Mouse (Mus musculus) heart, adult 8-10 months (tissue): ENCODE data around the gene Hoxa3. TPM values are rescaled to one million over a fixed set of nuclear protein-coding genes. Genes with fewer than 3 reads are reported as not detected.

Experiments
- DNase-seq: peaks from one replicate; pipeline ENCODE4 v3.0.0; 2022; ENCODE audit warnings: low spot score
- total RNA-seq, 4 experiments: library from RNA; stranded (reverse); gene quantifications; 2 replicates each; pipeline ENCODE4 v1.2.4; 2022

Hoxa3 gene
- total RNA-seq, 4 experiments from 2014 or later = 0.16 to 0.89 (median 0.31) TPM

GRCm38 (mm10) chr6:52246916-52247315 is 33.8 kb upstream of the Hoxa3 start:
- no peak for DNase-seq

- no peak for DNase-seq
These were observed 33.3 kb upstream of the Hoxa3 start for GRCm38 (mm10) chr6:52246403-52246803.

GRCm38 (mm10) chr6:52245757-52246142 is 32.6 kb upstream of the Hoxa3 start, which contains the start of gene Hoxa11:
Gene Hoxa11, minus strand, starts transcription at chr6:52245810.
- DNase-seq = no peak

- DNase-seq = no peak
These were observed 32.1 kb upstream of the Hoxa3 start for GRCm38 (mm10) chr6:52245040-52245756.

- no peak for DNase-seq
These were observed 31.4 kb upstream of the Hoxa3 start for GRCm38 (mm10) chr6:52244471-52245039.

- no peak for DNase-seq
These were observed 30.6 kb upstream of the Hoxa3 start for GRCm38 (mm10) chr6:52243681-52244121.

GRCm38 (mm10) chr6:52242801-52243332 is 29.7 kb upstream of the Hoxa3 start:
- DNase-seq = no peak

- DNase-seq = no peak
These were observed 28.0 kb upstream of the Hoxa3 start for GRCm38 (mm10) chr6:52241001-52241621.

- DNase-seq = peak; percentile 51
These were observed 27.4 kb upstream of the Hoxa3 start, which contains the start of gene Hoxa10 for GRCm38 (mm10) chr6:52240389-52241000. Gene Hoxa10, minus strand, starts transcription at chr6:52240854.

GRCm38 (mm10) chr6:52239625-52240388 is 26.7 kb upstream of the Hoxa3 start:
- DNase-seq = no peak

GRCm38 (mm10) chr6:52238976-52239375 is 25.8 kb upstream of the Hoxa3 start:
- DNase-seq = no peak

- DNase-seq = no peak
These were observed 25.0 kb upstream of the Hoxa3 start for GRCm38 (mm10) chr6:52238155-52238545.

GRCm38 (mm10) chr6:52237346-52238154 is 24.4 kb upstream of the Hoxa3 start:
- DNase-seq = no peak

- DNase-seq = no peak
These were observed 23.7 kb upstream of the Hoxa3 start for GRCm38 (mm10) chr6:52236806-52237205.

- DNase-seq = no peak
These were observed 22.7 kb upstream of the Hoxa3 start for GRCm38 (mm10) chr6:52235866-52236265.

GRCm38 (mm10) chr6:52235267-52235666 is 22.1 kb upstream of the Hoxa3 start:
- DNase-seq = no peak

GRCm38 (mm10) chr6:52234428-52235140 is 21.4 kb upstream of the Hoxa3 start:
- DNase-seq = no peak

- no peak for DNase-seq
These were observed 20.7 kb upstream of the Hoxa3 start for GRCm38 (mm10) chr6:52233546-52234427.
